Mouse (Mus musculus): Measurements from ENCODE around the gene Naaladl2.

DNA sequence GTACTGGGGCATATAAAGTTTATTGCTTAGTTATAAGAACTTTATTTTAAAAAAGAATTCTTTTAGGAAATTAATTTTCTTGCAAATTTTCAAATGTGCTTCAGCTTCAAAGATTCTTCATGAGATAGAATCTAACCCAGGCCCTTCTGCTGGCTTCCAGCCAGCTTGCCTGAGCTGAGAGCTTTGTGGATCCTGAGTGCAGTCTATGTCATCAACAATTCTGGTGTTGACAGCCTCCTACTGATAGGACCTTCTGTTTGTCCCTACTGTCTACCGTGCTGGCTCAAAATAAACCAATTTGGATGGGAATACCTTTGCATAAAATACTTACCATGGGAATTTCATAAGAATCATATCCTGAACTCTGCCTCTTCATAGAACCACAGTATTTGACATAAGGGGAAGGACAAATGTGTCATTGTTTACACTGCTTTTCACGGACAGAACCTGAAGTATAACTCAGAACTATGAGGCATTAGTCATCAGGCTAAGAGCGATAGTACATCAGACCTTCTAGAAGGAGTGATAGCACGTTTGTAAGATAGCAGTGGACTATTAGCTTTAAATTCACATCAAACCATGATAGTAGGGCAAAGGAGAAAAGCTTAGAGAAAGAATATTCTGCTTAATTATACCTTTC lies 829.3 kb downstream of the Naaladl2 start:
- TF ChIP-seq POLR2A (IDR thresholded peaks at IDR 0.05; ENCODE audit: insufficient read depth, low read length), result no peak
- TF ChIP-seq CTCF (IDR thresholded peaks at IDR 0.05; ENCODE audit: low read depth, low read length), result no peak
